Mouse (Mus musculus): ENCODE results near the gene Tmtc1.
A peak's percentile ranks its signal among the peaks of the same experiment; 100 is the strongest.

Tmtc1 gene

DNA sequence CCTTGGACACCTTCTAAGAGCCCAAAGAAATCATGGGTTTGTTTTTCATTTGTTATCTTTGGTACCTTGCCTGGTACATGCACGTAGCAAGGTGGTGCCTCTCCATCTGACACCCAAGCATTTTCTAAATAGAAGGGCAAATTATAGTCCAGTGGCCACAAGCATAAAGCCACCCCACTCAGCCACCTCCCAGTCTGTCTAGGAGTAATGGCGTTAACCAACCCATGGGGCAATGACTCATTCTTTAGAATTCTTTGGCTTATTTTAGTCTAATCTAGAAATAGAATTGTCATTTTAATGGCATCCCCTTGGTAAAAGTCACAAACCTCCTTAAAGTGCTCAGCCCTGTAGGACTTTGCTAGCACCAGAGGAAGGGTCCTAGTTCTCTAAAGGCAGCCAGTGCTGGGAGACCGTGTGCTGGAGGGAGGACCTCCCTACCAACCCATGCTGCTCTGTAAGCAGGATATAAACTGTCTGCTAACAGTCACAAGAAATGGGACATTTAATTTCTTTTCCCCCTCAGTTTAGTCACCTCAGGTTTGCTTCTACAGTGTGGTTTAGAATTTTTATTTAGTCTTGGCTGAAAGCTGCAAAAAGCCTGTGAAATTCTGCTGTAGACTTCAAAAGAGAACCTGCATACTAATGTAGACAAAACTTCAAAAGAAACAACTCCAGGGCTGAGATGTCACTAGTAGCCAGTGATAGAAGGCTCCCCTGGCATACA is 209.9 kb downstream of the Tmtc1 start:
- no peaks in the 10 kb centered on the region for H3K9me3 ChIP-seq (ENCODE audit: low read length)
- no peaks in the 10 kb centered on the region for H3K36me3 ChIP-seq (ENCODE audit: insufficient read depth, low read length)
- H3K27me3 ChIP-seq (ENCODE audit: insufficient read depth, low read length): no peaks in the 10 kb centered on the region
- no peak overlapping the region for H3K4me3 ChIP-seq (replicated peaks; ENCODE audit: low read length)
- no peaks in the 10 kb centered on the region for H3K4me1 ChIP-seq (replicated peaks; ENCODE audit: low read depth, low read length)
- TF ChIP-seq CTCF (conservative IDR thresholded peaks at IDR 0.05; ENCODE audit: low read length): no peak
- no peak for TF ChIP-seq NANOG (IDR thresholded peaks at IDR 0.05; ENCODE audit: borderline replicate concordance, low read length)
- no peak for TF ChIP-seq POU5F1 (IDR thresholded peaks at IDR 0.05; ENCODE audit: borderline replicate concordance, low read length)

- Histone ChIP-seq H3K36me3 (ENCODE audit: insufficient read depth, low read length) (no peaks in the 10 kb centered on the region), H3K4me1 (replicated peaks; ENCODE audit: low read depth, low read length) (no peaks in the 10 kb centered on the region), H3K4me3 (replicated peaks; ENCODE audit: low read length) (no peak overlapping the region), H3K9me3 (ENCODE audit: low read length) (no peaks in the 10 kb centered on the region), H3K27me3 (ENCODE audit: insufficient read depth, low read length) (no peaks in the 10 kb centered on the region)
- no peak for TF ChIP-seq CTCF (conservative IDR thresholded peaks at IDR 0.05; ENCODE audit: low read length)
Measured at GRCm38 (mm10) chr6:148227542-148227941, 216.6 kb downstream of the Tmtc1 start.

GRCm38 (mm10) chr6:148222686-148223085 is 221.5 kb downstream of the Tmtc1 start:
- H3K9me3 ChIP-seq (ENCODE audit: low read length): no peaks in the 10 kb centered on the region
- no peaks in the 10 kb centered on the region for H3K4me1 ChIP-seq (replicated peaks; ENCODE audit: low read depth, low read length)
- H3K36me3 ChIP-seq (ENCODE audit: insufficient read depth, low read length): peaks cover 6% of the 10 kb centered on the region; the same call in 1 of the 2 replicates
- TF ChIP-seq NANOG (IDR thresholded peaks at IDR 0.05; ENCODE audit: borderline replicate concordance, low read length) (no peak), POU5F1 (IDR thresholded peaks at IDR 0.05; ENCODE audit: borderline replicate concordance, low read length) (no peak), CTCF (conservative IDR thresholded peaks at IDR 0.05; ENCODE audit: low read length) (no peak)
- no peaks in the 10 kb centered on the region for H3K27me3 ChIP-seq (ENCODE audit: insufficient read depth, low read length)
- no peak overlapping the region for H3K4me3 ChIP-seq (replicated peaks; ENCODE audit: low read length)

- H3K4me1 ChIP-seq (replicated peaks; ENCODE audit: low read depth, low read length): peaks cover 18% of the 10 kb centered on the region
Measured at GRCm38 (mm10) chr6:148218235-148219076, 225.7 kb downstream of the Tmtc1 start.

DNA sequence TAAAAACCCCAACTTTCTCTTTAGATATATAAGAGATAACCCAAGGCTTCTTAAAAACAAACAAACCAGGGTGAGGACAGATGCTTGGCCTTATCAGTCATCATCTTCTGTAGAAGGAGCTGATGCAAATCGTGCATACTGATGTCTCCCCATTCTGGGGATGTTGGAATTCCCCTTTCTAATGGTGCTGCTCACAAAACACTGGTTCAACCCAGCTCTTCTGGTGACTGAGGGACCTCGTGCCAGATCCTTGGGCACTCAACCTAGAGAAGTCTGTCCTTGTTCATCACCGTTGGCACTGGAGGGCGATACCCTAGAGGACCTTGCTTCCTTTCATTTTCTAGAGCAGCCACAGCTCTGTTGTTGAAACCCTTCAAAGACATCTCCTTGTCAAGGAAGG is 227.4 kb downstream of the Tmtc1 start:
- Histone ChIP-seq H3K4me1 (replicated peaks; ENCODE audit: low read depth, low read length) (peaks cover 25% of the 10 kb centered on the region), H3K9me3 (ENCODE audit: low read length) (no peaks in the 10 kb centered on the region), H3K27me3 (ENCODE audit: insufficient read depth, low read length) (no peaks in the 10 kb centered on the region), H3K36me3 (ENCODE audit: insufficient read depth, low read length) (peaks cover 22% of the 10 kb centered on the region), H3K4me3 (replicated peaks; ENCODE audit: low read length) (no peak overlapping the region)
- TF ChIP-seq NANOG (IDR thresholded peaks at IDR 0.05; ENCODE audit: borderline replicate concordance, low read length) (no peak), POU5F1 (IDR thresholded peaks at IDR 0.05; ENCODE audit: borderline replicate concordance, low read length) (no peak), CTCF (conservative IDR thresholded peaks at IDR 0.05; ENCODE audit: low read length) (no peak)

More at GRCm38 (mm10) chr6:148218235-148219076, 225.7 kb downstream of the Tmtc1 start:
- Histone ChIP-seq H3K36me3 (ENCODE audit: insufficient read depth, low read length) (peaks cover 22% of the 10 kb centered on the region), H3K4me3 (replicated peaks; ENCODE audit: low read length) (no peak overlapping the region), H3K27me3 (ENCODE audit: insufficient read depth, low read length) (no peaks in the 10 kb centered on the region), H3K9me3 (ENCODE audit: low read length) (no peaks in the 10 kb centered on the region)
- TF ChIP-seq POU5F1 (IDR thresholded peaks at IDR 0.05; ENCODE audit: borderline replicate concordance, low read length): no peak
- no peak for TF ChIP-seq CTCF (conservative IDR thresholded peaks at IDR 0.05; ENCODE audit: low read length)
- no peak for TF ChIP-seq NANOG (IDR thresholded peaks at IDR 0.05; ENCODE audit: borderline replicate concordance, low read length)

- H3K27me3 ChIP-seq (ENCODE audit: insufficient read depth, low read length): no peaks in the 10 kb centered on the region
- peaks cover 22% of the 10 kb centered on the region for H3K36me3 ChIP-seq (ENCODE audit: insufficient read depth, low read length)
- H3K4me3 ChIP-seq (replicated peaks; ENCODE audit: low read length): no peak overlapping the region
- no peaks in the 10 kb centered on the region for H3K9me3 ChIP-seq (ENCODE audit: low read length)
- TF ChIP-seq NANOG (IDR thresholded peaks at IDR 0.05; ENCODE audit: borderline replicate concordance, low read length) (no peak), POU5F1 (IDR thresholded peaks at IDR 0.05; ENCODE audit: borderline replicate concordance, low read length) (no peak), CTCF (conservative IDR thresholded peaks at IDR 0.05; ENCODE audit: low read length) (peak; percentile 72)
- peaks cover 37% of the 10 kb centered on the region for H3K4me1 ChIP-seq (replicated peaks; ENCODE audit: low read depth, low read length)
Measured at GRCm38 (mm10) chr6:148214765-148215164, 229.4 kb downstream of the Tmtc1 start.

- H3K27me3 ChIP-seq (ENCODE audit: insufficient read depth, low read length): no peaks in the 10 kb centered on the region
- H3K36me3 ChIP-seq (ENCODE audit: insufficient read depth, low read length): peaks cover 21% of the 10 kb centered on the region
- H3K4me1 ChIP-seq (replicated peaks; ENCODE audit: low read depth, low read length): peaks cover 41% of the 10 kb centered on the region
- no peaks in the 10 kb centered on the region for H3K9me3 ChIP-seq (ENCODE audit: low read length)
- H3K4me3 ChIP-seq (replicated peaks; ENCODE audit: low read length): peak within 1 kb of the TSS; percentile 98
- no peak for TF ChIP-seq POU5F1 (IDR thresholded peaks at IDR 0.05; ENCODE audit: borderline replicate concordance, low read length)
- TF ChIP-seq NANOG (IDR thresholded peaks at IDR 0.05; ENCODE audit: borderline replicate concordance, low read length): no peak
- no peak for TF ChIP-seq CTCF (conservative IDR thresholded peaks at IDR 0.05; ENCODE audit: low read length)
Measured at GRCm38 (mm10) chr6:148211897-148212680, 232.1 kb downstream of the Tmtc1 start, which contains the start of gene Ergic2. Gene Ergic2 (minus strand): TSS chr6:148212374.

- H3K4me3 ChIP-seq (replicated peaks; ENCODE audit: low read length): peak overlapping the region; percentile 98
- H3K9me3 ChIP-seq (ENCODE audit: low read length): no peaks in the 10 kb centered on the region
Measured at GRCm38 (mm10) chr6:148211391-148211876, 232.8 kb downstream of the Tmtc1 start.

More at GRCm38 (mm10) chr6:148211391-148211876, 232.8 kb downstream of the Tmtc1 start:
- Histone ChIP-seq H3K27me3 (ENCODE audit: insufficient read depth, low read length) (no peaks in the 10 kb centered on the region), H3K36me3 (ENCODE audit: insufficient read depth, low read length) (peaks cover 14% of the 10 kb centered on the region), H3K4me1 (replicated peaks; ENCODE audit: low read depth, low read length) (peaks cover 41% of the 10 kb centered on the region)
- TF ChIP-seq POU5F1 (IDR thresholded peaks at IDR 0.05; ENCODE audit: borderline replicate concordance, low read length) (no peak), CTCF (conservative IDR thresholded peaks at IDR 0.05; ENCODE audit: low read length) (no peak), NANOG (IDR thresholded peaks at IDR 0.05; ENCODE audit: borderline replicate concordance, low read length) (no peak)

Data from E14TG2a.4 (cell line).